Mouse (Mus musculus): Measurements from ENCODE around the gene Gsto2.

Gsto2 gene

DNA sequence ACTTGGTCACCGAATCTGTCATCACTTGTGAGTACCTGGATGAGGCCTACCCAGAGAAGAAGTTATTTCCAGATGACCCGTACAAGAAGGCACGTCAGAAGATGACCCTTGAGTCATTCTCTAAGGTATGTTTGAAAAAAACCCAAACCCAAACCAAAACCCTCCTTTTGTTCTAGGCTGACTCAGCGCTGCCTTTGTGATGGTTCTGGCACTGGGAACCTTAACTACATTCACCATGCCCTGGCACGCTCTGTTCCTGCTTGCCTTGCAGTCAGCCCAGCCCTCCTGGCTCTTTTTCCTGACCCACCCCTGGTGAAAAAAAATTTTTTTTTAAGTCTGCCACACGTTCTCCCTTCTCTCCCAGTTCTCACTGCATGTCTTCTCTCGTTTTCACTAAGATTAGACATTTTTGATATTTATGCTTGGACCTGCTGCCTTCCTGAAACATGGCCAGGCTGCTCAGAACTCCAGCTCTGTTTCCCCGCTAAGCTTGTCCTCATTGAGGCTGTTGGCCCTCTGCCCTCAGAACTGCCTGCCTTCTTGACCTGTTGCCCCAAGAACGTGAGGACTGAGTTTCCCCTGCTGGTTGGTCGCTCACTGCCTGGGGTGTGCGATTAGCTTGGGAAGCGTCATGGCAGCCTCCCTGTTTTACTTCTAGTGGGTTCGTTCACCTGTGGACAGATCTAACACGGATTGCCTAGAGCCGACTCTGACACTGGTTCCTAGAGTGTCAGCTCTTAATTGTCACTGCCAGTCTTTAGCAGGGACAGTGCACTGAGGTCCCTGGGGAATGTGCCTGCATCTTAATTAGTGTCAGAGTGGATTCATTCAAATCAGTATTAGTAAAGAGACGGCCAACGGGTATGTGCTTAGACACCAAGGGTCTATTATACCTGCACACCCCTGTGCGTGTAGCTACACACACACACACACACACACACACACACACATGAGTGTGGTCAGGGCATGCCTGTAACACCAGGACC lies 7.1 kb upstream of the Gsto2 start:
- no peak for DNase-seq

DNA sequence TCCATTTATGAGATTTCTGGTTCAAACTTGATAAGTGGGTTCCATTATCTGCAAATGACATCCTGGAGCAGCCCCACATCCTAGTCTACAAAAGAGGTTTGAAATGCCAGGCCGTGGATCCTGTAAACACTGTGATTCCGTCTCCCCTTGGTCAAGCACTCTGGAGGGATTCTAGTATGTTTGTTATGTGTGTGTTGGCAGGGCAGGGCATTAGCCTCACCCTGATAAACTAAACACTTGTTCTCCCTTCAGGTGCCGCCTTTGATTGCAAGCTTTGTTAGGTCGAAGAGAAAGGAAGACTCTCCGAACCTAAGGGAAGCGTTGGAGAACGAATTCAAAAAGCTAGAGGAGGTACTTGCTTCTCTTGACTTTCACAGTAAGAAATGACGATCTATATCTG lies 6.2 kb upstream of the Gsto2 start:
- no peak for DNase-seq

DNA sequence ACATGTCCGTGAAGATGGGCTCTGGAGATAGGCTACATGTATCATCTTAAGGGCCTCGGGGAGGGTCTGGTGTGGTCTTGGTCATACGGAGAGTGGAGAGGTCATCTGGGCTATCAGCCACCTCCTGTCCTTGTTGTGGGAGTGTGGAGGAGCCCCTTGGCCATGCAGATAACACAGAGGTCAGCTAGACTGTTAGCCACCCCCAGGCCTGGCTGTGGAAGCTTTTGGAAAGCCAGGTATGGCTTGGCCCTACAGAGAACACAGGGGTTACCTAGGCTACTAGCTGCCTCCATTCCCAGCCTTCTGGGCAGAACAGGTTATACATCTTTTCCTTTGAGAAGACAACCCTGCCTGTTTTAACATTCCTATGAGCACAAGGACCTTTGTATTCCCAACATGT lies 2.8 kb upstream of the Gsto2 start:
- DNase-seq = no peak

DNA sequence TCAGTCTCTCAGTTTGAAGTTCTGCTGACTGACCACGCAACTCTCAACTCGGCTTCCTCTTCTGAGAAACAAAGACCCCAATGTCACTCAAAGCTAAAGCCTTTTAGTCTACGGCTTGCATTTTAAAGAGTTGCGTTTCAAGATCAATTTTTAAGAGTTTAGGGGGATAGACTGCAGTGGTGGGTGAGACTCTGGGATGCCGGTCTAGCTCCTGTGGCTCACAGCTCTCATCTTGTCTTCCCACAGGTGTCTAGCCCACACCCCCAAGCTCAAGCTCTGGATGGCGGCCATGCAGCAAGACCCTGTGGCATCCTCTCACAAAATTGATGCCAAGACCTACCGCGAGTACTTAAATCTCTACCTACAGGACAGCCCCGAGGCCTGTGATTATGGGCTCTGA lies 1.3 kb upstream of the Gsto2 start:
- DNase-seq = no peak

DNA sequence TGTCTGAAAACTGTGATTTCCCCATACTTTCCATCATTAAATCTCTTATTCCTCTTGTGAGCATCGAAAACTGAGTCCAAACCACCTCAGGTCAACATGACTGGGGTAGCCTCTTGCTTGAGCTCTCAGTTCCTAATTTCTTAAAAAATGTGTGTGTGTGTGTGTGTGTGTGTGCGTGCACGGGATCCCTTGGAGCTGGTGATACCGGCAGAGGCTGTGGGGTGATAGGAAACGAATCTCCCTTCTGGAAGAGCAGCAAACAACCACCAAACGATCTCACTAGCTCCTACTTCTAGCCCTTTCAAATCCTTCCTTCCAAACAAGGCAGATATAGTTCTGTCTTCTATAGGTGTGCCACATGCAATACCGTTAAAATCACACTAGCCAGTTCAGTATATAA lies 613 bp upstream of the Gsto2 start:
- DNase-seq = no peak

DNA sequence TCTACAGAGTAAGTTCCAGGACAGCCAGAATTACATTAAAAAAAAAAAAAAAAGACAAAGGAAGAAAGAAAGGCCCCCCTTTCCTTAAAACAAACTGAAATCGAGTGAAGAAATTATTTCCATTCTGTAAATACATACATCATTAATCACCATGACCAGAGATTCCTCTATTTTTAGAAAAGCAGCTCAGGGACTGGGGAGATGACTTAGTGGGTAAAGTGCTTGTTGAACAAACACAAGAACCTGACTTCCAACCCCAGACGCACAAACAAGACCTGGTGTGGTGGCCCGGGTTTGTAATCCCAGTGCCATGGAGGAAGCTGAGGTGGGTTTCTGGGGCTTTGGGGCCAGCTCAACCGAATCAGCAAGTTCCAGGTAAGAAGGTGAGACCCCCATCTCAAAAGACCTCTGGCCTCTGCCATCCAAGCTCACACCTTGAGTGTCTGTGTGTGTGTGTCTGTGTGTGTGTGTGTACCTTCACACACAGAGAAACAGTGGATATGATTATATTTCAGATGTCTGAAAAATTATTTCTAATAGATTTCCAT lies 2.4 kb downstream of the Gsto2 start:
- DNase-seq = no peak

DNA sequence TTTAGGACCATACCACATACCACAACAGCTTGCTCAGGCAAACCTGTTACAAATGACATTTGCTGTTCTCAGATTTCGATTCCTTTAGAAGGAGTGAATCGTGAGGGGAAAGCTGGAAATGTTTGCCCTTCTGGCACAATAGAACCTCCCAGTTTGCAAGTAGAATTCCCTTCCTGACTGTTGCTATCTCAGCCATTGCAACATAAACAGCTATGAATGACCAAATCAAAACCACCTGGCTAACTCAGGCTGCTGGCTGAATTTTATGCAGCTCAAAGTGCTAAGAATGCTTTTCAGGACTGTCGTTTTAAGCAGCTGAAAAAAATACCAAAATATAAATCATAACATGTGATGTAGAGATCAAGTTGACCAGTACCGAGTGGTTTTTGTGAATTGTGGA lies 3.6 kb downstream of the Gsto2 start:
- no peak for DNase-seq

DNA sequence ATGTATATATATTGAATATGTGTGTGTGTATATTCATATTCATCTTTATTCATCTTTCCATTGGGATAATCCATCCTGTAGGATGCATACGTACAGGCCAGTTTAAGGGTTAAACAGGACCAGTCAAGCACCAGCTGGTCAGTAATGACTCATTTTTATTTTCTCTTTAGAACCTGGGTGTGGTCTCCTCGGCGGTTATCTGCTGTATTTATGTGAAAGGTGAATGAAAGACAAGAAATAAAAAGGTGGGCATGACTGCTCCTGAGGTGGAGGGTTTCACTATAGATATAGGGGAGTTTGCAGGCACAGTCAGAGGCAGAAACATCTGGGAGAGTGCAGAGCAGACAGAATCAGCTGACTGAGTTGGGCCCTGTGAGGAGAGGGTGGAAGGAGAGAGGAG lies 4.2 kb downstream of the Gsto2 start:
- no peak for DNase-seq

DNA sequence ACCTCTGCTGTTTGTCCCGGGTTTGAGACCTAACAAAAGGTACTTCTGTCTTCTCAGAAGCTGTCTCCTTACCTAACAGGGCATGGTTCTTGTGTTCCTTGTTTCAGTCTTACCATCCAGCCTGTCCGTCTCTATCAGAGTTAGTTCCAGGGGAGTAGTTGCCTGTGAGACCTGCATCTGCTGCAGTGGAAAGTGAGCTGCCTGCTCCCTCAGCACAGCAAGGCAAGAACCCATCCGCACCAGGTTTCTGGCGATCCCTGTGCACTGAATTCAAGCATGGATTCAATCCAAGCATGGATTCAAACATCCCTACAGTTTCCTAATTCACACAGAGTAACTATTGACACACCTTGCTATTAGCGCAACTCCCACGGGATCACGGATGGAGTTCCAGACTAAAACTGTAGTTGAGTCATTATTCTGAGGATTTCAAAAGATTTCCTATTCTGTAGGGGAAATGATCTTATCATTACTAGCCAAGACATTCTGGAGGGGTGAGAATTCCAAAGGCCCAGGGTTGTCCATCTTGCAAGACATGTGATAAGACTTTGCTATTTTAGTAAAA lies 4.8 kb downstream of the Gsto2 start:
- no peak for DNase-seq

DNA sequence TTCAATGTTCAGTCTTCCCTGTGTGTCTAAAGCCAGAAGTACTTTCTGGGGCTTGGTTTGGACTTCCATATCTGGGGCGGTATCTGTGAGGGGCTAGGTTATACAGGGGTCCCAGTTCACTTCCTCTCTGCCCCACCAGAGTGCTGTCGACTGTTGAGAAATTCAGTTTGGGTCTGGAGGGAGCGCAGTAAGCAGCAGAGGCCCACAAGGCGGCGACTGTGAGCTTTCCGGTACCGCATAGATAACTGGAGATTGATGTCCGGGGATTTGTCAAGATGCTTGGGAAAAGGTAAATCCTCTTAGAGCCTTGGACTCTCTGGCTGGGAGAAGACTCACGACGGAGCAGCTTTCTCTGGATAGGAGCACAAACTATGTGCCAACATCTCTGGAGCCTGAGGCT lies 6.2 kb downstream of the Gsto2 start:
- no peak for DNase-seq

DNA sequence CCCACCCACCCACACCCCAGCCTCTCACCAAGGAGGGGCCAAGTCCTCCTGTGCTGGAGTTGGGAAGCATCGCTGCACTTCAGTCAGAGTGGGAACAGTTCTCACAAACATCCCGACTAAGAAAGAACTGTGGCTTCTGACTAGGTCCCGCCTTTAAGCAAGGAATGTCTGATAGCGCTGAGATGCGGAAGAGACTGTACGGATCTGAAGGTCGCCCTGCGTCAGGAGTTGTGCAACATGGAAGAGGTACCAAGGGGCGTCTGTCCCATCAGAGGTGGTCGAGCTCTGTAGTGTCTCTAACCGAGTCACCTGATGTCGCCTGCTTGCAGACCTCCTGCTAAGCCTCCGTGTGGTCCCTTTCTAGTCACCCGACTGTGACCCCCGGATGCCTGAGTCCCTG lies 10.9 kb downstream of the Gsto2 start:
- DNase-seq = no peak

DNA sequence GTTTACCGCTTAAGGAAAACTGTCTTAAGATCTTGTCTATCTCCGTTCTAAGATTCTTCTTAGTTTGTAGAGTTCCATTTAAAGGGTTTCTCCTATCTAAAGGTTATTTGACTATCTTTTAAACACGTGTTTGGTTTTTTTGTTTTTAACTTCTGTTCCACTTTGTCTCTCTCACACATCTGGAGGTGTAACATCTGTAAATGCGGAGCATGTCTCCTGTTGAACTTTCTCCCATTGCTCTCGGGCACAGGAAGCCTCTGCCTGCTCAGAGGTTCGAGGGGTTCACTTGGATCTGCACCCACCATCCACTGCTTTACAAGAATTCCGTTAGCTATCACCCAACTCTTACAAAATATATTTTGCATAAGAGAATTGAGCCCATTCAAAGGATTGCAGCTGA lies 16.2 kb downstream of the Gsto2 start:
- DNase-seq = no peak

DNA sequence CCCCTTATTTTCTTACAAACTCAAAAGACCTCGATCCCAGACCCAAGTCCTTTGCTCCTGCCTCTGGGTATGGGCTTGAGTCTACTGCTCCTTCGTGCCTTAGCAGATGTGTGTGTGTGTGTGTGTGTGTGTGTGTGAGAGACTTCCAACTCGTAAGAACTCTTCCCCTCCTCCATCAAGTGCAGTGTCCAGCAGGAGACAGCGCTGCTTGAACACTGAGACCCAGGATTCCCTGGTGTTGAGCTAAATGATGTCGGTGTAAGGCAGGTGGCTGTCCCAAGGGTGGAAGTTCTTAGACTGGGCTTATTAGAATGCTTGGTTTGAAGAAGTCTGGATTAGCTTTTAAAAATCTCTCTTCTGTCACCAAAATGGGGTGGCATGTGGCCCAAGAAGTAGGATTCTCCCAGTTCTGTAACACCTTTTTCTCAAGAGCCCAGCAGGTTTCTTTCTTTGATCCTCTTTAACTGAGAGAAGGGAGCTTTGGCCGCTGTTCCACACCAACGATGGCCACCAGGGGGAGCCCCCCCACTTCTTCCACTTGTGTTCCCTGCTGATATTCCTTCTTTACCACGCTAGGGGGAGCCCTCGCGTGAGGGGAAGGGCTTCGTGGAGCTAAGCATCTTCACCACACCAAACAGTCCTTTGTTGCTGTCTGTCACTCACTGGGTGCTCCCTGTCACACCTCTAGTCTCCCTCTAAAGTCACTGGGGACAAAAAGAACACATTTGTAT lies 17.0 kb downstream of the Gsto2 start:
- DNase-seq = peak; percentile 81

DNA sequence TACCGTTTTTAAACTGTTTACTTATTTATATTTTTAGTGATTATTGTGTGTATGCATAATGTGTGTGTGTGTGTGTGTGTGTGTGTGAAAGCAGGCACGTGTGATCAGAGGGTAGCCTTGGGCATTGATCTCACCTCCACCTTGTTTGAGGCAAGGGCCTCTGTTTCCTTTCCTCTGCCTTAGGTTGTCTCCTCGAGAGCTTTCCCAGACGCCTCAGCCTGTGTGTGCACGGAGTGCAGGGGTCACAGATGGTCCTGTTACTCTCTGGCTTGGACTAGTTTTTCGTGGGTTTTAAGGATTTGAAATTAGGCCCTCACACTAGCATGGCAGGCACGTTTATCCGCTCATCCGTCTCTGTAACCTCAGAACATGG lies 17.5 kb downstream of the Gsto2 start:
- DNase-seq = no peak

DNA sequence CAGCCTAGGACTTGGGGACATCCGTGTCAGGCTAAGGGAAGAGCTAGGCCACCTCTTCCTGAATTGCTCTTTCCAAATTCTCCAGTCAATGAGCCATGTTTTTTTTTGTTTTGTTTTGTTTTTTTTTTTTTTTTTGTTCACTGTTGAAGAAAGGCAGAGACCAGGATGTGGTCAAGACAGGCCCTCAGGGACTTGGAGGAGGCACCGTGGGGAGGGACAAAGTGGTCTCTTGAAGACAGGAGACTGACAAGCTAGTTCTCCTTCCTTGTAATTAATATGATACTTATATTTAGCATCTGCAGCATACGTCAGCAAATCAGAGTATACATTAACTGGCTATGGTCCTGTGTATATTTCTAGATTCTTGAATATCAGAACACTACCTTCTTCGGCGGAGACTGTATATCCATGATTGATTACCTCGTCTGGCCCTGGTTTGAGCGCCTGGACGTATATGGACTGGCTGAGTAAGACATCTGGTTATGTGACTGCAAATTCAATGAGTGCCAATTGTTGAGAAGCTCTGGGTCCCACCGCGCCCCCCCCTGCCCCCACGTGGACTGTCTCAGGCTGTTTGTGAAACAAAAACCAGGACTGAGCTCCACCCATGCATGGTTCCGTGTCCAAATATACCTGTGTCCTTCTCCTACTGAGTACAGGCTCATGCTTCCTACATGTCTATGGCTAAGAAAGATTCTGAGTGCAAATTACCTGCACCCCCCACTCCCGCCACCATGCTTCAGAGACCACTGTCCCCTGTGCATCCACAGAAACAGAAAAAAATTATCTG lies 19.2 kb downstream of the Gsto2 start:
- DNase-seq = no peak

DNA sequence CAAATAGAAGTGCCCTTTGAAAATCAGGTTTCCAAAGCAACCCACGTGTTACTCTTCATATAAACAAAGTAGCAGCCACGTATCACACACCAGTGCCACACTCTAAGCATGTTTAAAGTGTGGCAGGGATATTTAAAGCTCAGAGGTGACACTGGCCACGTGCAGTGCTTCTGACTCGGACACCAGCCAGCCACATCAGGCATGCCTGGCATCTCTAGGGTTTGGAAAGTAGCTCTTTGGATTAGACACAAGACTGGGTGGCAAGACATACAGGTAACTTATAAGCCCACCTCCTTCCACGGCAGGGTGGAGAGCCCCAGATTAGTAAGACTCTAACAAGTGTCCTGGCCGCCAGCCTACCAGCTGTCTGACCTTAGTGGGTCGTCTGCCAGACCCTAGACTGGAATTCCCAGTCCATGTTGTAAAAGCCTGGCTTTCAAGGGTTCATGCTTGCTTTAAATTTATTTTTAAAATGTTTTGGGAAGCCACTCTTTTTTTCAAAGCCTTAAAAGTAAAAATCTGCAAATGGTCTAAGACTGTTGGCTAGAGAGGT lies 19.9 kb downstream of the Gsto2 start:
- no peak for DNase-seq

DNA sequence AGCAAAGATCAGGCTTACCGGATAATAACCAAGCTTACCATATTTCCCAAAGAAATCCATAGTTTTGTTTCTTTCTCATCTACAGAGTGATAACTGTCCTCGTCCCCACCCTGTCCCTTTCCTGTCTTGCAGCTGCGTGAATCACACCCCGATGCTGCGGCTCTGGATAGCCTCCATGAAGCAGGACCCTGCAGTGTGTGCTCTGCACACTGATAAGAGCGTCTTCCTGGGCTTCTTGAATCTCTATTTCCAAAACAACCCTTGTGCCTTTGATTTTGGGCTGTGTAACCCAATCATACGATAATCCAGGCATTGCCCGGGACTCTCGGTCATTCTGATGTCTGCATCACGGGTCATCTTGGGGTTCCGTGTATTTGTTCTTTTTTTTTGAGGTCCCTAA lies 20.6 kb downstream of the Gsto2 start:
- no peak for DNase-seq

DNA sequence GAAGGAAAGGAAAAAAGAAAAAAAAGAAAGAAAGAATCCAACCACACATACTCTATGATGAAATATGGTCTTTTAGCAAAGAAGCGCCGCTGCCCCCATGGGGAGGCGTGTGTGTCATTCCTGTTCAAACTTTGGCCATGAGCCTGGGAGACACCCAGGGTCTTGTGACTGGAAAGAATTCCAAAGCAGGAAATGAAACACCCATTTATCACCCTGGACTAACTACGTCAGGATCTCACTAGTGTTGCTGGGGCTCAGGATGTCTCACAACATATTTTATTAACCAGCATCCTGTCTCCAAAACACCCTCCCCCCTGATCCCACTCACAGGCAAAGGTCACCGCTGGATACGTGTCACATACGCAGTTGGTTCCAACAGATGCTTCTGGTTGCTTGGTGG lies 21.3 kb downstream of the Gsto2 start:
- peak; percentile 57 for DNase-seq

DNA sequence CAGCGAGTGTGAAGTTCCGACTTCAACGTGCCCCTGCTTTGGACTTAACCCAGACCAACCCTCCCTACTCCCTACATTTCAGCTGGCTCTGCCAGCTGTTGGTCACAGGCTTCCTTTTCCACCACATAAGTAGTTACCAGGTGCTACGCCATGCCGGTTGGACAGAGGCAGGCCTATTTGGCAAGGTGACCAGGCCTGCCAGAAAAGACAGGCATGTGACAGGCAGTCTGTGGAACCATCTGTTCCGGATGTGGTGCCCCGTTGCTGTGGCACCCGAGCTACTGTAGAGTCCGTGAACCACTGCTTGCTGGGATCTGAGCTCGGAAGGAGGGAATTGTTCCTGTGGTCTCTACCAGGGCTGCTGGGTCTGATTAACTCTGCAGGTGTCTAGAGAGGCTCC lies 22.1 kb downstream of the Gsto2 start:
- DNase-seq = no peak

DNA sequence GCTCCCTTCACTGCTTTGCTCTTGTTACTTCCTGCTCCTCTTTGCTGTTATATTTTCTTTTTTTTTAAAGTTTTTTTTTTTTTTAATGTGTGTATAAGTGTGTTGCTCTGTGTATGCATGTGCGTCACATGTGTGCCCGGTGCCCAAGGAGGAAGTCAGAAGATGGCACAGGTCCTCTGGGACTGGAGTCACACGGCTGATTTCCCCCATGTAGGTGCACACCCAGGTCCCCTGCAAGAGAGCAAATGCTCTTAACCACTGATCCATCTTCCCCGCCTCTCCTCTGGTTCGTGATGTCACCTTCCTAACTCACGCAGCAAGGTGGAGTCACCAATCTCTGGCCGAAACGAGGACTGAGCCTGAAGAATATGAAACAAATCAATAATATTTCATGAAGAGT lies 22.7 kb downstream of the Gsto2 start:
- no peak for DNase-seq

DNA sequence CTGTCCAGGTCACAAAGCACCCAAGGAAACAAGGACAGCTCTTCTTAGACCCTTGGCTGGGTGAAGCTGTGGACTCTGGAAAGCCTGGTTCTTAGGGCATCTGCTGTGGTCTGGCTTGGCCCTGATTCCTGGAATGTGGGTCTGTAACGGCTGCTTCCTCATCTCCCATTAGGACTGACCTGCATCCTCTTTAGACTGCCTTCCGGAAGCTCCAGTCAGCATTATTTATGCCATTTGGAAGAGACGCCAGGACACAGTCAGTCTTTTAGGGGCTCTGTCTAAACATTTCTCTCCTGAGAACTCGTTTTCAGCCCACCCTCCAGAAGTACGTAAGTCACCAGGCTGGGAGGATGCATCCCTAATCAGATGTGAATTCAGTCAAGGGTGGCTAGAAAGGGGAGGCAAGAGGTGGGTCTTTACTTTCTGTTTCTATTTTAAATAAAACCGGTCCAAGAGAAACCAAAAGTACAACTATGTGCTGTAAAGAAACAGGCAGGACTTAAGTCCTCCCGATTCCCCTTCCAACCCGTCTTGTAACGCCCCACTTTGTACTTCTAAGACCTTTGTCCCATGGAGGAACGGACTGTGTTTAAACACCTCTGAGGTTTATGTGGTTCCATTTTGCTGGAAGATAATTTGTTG lies 25.3 kb downstream of the Gsto2 start:
- peak; percentile 53 for DNase-seq
